Mouse (Mus musculus): ENCODE measurements around the gene Zfp82. TPM values are rescaled to one million over a fixed set of nuclear protein-coding genes. Genes with fewer than 3 reads are reported as not detected.
A peak's percentile ranks its signal among the peaks of the same experiment; 100 is the strongest.
"Not testable (repeated sequence)": the region's sequence is repeated elsewhere in the genome, so short reads cannot be mapped to it uniquely, and the experiment has no call there.

Gene Zfp82
- polyA plus RNA-seq (2016; fragmentation: Nextera tagmentation; extraction: Ambion mirVana) = 6.8 and 9.2 TPM in 2 replicates

GRCm38 (mm10) chr7:30072146-30073028, at the start of gene Zfp82:
Gene Zfp82, minus strand, starts transcription at chr7:30072900.
- Histone ChIP-seq H3K4me1 (peaks cover 15% of the 10 kb centered on the region), H3K27me3 (ENCODE audit: low read depth, poor library complexity, severe bottlenecking) (no peaks in the 10 kb centered on the region), H3K4me3 (peak within 1 kb of the TSS; percentile 94), H3K36me3 (peaks cover 41% of the 10 kb centered on the region), H3K27ac (replicated peaks) (peak within 1 kb of the TSS; percentile 91), H3K9me3 (replicated peaks) (no peaks in the 10 kb centered on the region)
- under 1% methylated on average over 50 of the region's 50 CpGs for WGBS
- peak; percentile 85 for DNase-seq (ENCODE audit: low spot score)

GRCm38 (mm10) chr7:30122188-30122530, 49.5 kb upstream of the Zfp82 start:
- peak overlapping the region; percentile 94 for H3K27ac ChIP-seq (replicated peaks)
- peaks cover 4% of the 10 kb centered on the region; the same call in 1 of the 2 replicates for H3K9me3 ChIP-seq (replicated peaks)
- H3K4me3 ChIP-seq = peak overlapping the region; percentile 65
- DNase-seq (ENCODE audit: low spot score) = no peak
- no peaks in the 10 kb centered on the region for H3K27me3 ChIP-seq (ENCODE audit: low read depth, poor library complexity, severe bottlenecking)
- peaks cover 24% of the 10 kb centered on the region for H3K36me3 ChIP-seq
- 12% methylated on average over 15 of the region's 15 CpGs for WGBS
- H3K4me1 ChIP-seq = peaks cover 22% of the 10 kb centered on the region

- H3K9me3 ChIP-seq (replicated peaks) = peaks cover 4% of the 10 kb centered on the region; the same call in 1 of the 2 replicates
- under 1% methylated on average over 61 of the region's 61 CpGs for WGBS
- peaks cover 17% of the 10 kb centered on the region for H3K36me3 ChIP-seq
- DNase-seq (ENCODE audit: low spot score) = peak; percentile 93
- H3K27me3 ChIP-seq (ENCODE audit: low read depth, poor library complexity, severe bottlenecking) = no peaks in the 10 kb centered on the region
- peak within 1 kb of the TSS; percentile 65 for H3K4me3 ChIP-seq
- peaks cover 22% of the 10 kb centered on the region for H3K4me1 ChIP-seq
- peak within 1 kb of the TSS; percentile 94 for H3K27ac ChIP-seq (replicated peaks)
Observed at GRCm38 (mm10) chr7:30121308-30122187, 48.8 kb upstream of the Zfp82 start, which contains the start of gene Zfp382. Gene Zfp382, plus strand, starts transcription at chr7:30121942.

- H3K27ac ChIP-seq (replicated peaks); H3K36me3 ChIP-seq; H3K4me3 ChIP-seq; DNase-seq (ENCODE audit: low spot score); H3K27me3 ChIP-seq (ENCODE audit: low read depth, poor library complexity, severe bottlenecking): not testable (repeated sequence)
- H3K9me3 ChIP-seq (replicated peaks) = peaks cover 32% of the 10 kb centered on the region
- 93% methylated on average over 12 of the region's 12 CpGs for WGBS
- H3K4me1 ChIP-seq = peaks cover 20% of the 10 kb centered on the region
Observed at GRCm38 (mm10) chr7:30117935-30118334, 45.2 kb upstream of the Zfp82 start.

- Histone ChIP-seq H3K27ac (replicated peaks) (no peak overlapping the region), H3K4me3 (no peak overlapping the region), H3K36me3 (peaks cover 4% of the 10 kb centered on the region; the same call in 1 of the 2 replicates), H3K4me1 (peaks cover 2% of the 10 kb centered on the region; the same call in 1 of the 2 replicates), H3K9me3 (replicated peaks) (peaks cover 32% of the 10 kb centered on the region), H3K27me3 (ENCODE audit: low read depth, poor library complexity, severe bottlenecking) (no peaks in the 10 kb centered on the region)
- 95% methylated on average over 5 of the region's 5 CpGs for WGBS
- DNase-seq (ENCODE audit: low spot score) = no peak
Observed at GRCm38 (mm10) chr7:30116076-30116475, 43.4 kb upstream of the Zfp82 start.

- no peak overlapping the region for H3K4me3 ChIP-seq
- H3K27ac ChIP-seq (replicated peaks) = no peak overlapping the region
- DNase-seq (ENCODE audit: low spot score) = no peak
- WGBS = 96% methylated on average over 13 of the region's 13 CpGs
- H3K36me3 ChIP-seq = peaks cover 74% of the 10 kb centered on the region
- H3K27me3 ChIP-seq (ENCODE audit: low read depth, poor library complexity, severe bottlenecking) = no peaks in the 10 kb centered on the region
- H3K9me3 ChIP-seq (replicated peaks) = peaks cover 26% of the 10 kb centered on the region
- peaks cover 14% of the 10 kb centered on the region for H3K4me1 ChIP-seq
Observed at GRCm38 (mm10) chr7:30099297-30099696, 26.6 kb upstream of the Zfp82 start.

GRCm38 (mm10) chr7:30095551-30096125, 22.9 kb upstream of the Zfp82 start:
- peaks cover 25% of the 10 kb centered on the region for H3K4me1 ChIP-seq
- WGBS = 21% methylated on average over 5 of the region's 5 CpGs
- peaks cover 37% of the 10 kb centered on the region for H3K36me3 ChIP-seq
- H3K27me3 ChIP-seq (ENCODE audit: low read depth, poor library complexity, severe bottlenecking) = no peaks in the 10 kb centered on the region
- H3K9me3 ChIP-seq (replicated peaks) = no peaks in the 10 kb centered on the region; the same call in 1 of the 2 replicates
- peak overlapping the region; percentile 75 for H3K4me3 ChIP-seq
- no peak for DNase-seq (ENCODE audit: low spot score)
- H3K27ac ChIP-seq (replicated peaks) = peak overlapping the region; percentile 98

GRCm38 (mm10) chr7:30094646-30095429, 22.1 kb upstream of the Zfp82 start, which contains the start of gene Zfp260:
Gene Zfp260, plus strand, starts transcription at chr7:30094777.
- DNase-seq (ENCODE audit: low spot score) = peak; percentile 95
- Histone ChIP-seq H3K36me3 (peaks cover 29% of the 10 kb centered on the region), H3K27ac (replicated peaks) (peak within 1 kb of the TSS; percentile 98), H3K9me3 (replicated peaks) (no peaks in the 10 kb centered on the region; the same call in 1 of the 2 replicates), H3K4me1 (peaks cover 25% of the 10 kb centered on the region), H3K27me3 (ENCODE audit: low read depth, poor library complexity, severe bottlenecking) (no peaks in the 10 kb centered on the region), H3K4me3 (peak within 1 kb of the TSS; percentile 75)
- WGBS = under 1% methylated on average over 26 of the region's 26 CpGs

- H3K27me3 ChIP-seq (ENCODE audit: low read depth, poor library complexity, severe bottlenecking) = no peaks in the 10 kb centered on the region
- 67% methylated on average over 6 of the region's 6 CpGs for WGBS
- H3K36me3 ChIP-seq = peaks cover 20% of the 10 kb centered on the region
- H3K27ac ChIP-seq (replicated peaks) = peak overlapping the region; percentile 98
- DNase-seq (ENCODE audit: low spot score) = no peak
- no peaks in the 10 kb centered on the region; the same call in 1 of the 2 replicates for H3K9me3 ChIP-seq (replicated peaks)
- H3K4me1 ChIP-seq = peaks cover 32% of the 10 kb centered on the region
- peak overlapping the region; percentile 75 for H3K4me3 ChIP-seq
Observed at GRCm38 (mm10) chr7:30093918-30094415, 21.3 kb upstream of the Zfp82 start.

- WGBS = 85% methylated on average over 9 of the region's 9 CpGs
- H3K4me1 ChIP-seq = peaks cover 45% of the 10 kb centered on the region
Observed at GRCm38 (mm10) chr7:30092666-30093065, 20.0 kb upstream of the Zfp82 start.

GRCm38 (mm10) chr7:30090970-30091585, 18.4 kb upstream of the Zfp82 start:
- no peak for DNase-seq (ENCODE audit: low spot score)
- no peaks in the 10 kb centered on the region; the same call in 1 of the 2 replicates for H3K9me3 ChIP-seq (replicated peaks)
- H3K27ac ChIP-seq (replicated peaks) = peak overlapping the region; percentile 91
- no peaks in the 10 kb centered on the region for H3K27me3 ChIP-seq (ENCODE audit: low read depth, poor library complexity, severe bottlenecking)
- H3K4me3 ChIP-seq = peak overlapping the region; percentile 71
- peaks cover 13% of the 10 kb centered on the region for H3K36me3 ChIP-seq
- peaks cover 42% of the 10 kb centered on the region for H3K4me1 ChIP-seq
- WGBS = 13% methylated on average over 9 of the region's 9 CpGs

More at GRCm38 (mm10) chr7:30092666-30093065, 20.0 kb upstream of the Zfp82 start:
- no peak overlapping the region for H3K27ac ChIP-seq (replicated peaks)
- H3K27me3 ChIP-seq (ENCODE audit: low read depth, poor library complexity, severe bottlenecking) = no peaks in the 10 kb centered on the region
- no peak overlapping the region for H3K4me3 ChIP-seq
- no peaks in the 10 kb centered on the region for H3K9me3 ChIP-seq (replicated peaks)
- peaks cover 8% of the 10 kb centered on the region for H3K36me3 ChIP-seq
- DNase-seq (ENCODE audit: low spot score) = no peak

Measured in midbrain, embryonic 10.5 days (tissue).